Mouse (Mus musculus) cerebellum, adult 9-10 months (tissue): ENCODE data around the gene Anapc16.

ENCODE experiments used
- DNase-seq: peaks from one replicate; pipeline ENCODE4 v3.0.0; 2022

Anapc16 gene

DNA sequence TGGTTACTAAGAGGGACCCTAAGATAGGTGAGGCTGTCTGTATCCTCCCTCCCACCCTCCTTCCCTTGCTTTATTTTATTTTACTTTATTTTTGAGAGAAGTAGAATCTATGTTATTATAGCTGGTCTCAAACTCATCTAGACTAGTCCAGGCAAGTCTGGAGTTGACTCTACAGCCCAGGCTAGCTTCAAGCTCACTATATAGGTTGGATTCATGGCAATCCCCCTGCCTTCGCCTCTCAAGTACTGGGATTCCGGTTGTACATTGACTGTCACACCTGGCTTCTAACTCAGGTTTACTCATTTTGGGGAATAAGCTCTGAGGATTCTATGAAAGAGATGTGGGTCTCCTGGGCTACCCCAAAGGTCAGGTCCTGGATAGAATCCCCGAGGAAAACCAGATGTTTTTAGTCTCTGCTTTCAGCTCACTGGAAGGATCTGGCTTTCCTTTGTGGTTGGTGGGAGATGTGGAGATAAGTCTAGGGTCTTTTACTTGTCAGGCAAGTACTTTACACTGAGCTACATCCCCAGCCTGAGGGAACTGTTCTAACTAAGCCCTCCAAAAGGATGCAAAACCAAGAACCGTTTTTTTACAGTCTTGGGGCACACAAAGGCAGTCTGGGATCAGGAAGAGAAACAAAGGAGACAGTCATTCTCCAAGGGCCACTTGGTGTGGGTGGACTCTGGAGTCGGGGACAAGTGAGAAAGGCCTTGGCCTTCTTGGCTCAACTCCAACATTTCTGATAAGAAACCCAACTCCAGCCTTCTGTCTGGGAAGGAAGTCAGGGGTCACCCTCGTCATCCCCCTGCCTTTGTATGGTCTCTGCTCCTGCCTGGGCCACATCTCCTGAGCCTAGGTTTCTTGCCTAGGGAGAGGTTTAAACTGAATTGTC lies 54.3 kb downstream of the Anapc16 start:
- DNase-seq, result peak; percentile 59

DNA sequence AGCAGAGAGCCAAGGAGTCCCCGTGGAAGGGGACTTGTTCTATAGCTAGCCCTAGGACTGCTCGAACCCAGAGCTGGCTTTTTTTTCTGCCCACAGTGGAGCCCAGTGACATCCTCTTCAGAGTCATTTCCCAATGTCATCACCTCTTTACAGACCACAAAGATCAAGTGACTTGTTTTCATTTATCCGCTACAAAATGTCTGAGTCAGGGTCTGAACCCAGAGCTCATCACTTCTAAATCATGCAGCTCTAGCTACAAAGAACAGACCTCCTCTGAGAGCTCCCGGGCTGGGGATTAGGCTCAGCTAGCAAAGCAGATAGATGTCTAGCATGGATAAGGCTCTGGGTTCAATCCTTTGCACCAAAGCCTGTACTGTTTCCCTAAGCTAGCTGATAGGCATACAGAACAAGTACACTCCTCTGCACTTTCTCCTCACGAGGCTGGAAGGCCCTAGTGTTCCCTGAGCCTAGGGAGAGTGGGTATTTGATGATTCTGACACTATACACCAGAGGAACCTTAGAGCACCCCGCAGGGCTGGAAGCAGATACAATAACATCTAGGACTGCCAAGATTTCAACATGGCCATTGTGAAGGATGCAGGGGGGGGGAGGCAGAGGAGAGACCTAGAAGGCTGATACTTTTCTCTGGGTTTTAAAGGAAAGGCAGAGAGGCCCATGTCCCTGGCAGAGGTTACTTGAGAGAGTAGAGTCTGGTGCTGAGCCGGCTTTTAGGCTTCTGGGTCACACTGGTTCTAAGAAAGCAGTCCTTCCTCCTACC lies 55.5 kb downstream of the Anapc16 start:
- no peak for DNase-seq

DNA sequence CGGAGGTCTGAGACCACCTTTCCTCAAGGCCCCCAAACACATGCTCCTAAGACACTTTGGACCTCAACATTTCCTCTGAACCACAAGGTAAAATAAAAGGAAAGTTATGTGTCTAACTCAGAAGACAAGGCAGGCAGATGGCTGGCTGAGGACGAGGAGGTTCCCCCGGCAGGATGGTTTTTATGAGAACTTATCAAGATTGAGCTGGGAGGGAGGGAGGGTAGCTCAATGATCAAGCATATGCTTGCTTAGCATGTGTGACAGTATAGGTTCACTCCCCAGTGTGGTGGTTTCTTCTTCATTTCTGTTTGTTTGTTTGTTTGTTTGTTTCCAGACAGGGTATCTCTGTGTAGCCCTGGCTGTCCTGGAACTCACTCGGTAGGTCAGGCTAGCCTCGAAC lies 56.6 kb downstream of the Anapc16 start:
- no peak for DNase-seq

DNA sequence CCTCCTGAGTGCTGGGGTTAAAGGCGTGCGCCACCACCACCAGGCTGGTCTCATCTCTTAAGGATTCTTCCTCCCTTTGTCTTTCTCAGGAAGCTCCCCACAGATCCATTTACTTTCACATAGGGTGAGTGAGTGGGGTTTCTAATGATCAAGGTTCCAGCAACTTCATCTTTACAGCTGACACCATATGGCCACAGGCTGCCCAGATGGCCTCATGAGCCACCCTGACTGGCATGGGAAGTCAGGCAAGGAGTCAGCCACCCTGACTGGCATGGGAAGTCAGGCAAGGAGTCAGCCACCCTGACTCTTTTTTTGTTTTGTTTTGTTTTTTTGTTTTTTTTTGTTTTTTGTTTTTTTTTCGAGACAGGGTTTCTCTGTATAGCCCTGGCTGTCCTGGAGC lies 57.5 kb downstream of the Anapc16 start:
- DNase-seq, result no peak

DNA sequence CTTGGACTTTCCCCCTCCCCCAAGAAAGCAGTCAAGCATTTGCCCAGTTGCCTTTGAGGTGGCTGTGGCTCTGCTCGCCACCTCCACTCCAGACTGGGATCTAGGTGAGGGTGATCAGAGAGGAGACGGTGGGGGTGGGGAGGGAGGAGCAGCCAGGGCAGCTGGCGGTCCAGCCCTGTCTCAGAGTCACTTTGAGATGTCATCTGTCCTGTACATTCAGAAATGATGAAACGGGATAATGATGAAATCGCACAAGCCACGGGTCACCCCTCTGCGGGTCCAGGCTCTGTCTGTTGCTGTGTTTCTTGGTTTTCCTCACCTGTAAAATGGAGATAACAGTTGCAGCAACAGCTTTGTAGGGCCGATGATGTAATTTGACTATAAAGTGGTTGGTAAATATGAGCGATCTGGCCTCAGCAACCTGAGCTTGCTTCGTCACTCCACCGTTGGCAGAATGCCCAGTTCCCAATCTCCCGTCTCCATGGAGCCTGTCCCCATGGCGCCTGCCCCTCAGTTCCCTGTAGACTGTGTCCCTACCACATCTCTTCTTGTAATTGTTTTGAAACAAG lies 59.4 kb downstream of the Anapc16 start:
- DNase-seq, result peak; percentile 75

DNA sequence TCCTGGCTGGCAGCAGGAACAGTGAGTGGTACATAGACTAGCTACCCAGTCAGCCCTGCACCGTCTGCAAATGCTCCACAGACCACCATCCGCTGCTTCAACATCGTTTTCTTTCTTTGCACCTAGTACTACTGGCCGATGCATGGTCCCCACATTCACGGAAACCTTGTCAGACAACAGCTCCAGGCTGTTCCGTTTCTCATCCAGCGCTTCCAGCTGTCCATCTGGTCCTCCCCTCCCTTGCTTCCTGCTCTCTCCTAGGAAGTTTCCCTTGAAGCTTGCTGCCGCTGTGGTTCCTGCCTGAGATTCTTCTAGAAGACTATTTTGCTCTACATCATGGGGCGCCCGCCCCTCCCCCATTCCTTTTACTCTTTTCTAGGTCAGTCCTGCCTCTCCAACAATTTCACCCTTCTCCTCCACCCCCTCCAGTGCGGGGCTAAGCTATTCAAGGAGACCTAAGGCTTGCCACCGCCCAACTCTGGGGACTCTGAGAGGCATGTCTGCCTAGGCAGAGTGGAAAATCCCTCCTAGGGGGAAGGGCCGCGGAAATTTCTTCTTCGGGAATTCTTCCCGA lies 60.0 kb downstream of the Anapc16 start:
- DNase-seq, result peak; percentile 86

DNA sequence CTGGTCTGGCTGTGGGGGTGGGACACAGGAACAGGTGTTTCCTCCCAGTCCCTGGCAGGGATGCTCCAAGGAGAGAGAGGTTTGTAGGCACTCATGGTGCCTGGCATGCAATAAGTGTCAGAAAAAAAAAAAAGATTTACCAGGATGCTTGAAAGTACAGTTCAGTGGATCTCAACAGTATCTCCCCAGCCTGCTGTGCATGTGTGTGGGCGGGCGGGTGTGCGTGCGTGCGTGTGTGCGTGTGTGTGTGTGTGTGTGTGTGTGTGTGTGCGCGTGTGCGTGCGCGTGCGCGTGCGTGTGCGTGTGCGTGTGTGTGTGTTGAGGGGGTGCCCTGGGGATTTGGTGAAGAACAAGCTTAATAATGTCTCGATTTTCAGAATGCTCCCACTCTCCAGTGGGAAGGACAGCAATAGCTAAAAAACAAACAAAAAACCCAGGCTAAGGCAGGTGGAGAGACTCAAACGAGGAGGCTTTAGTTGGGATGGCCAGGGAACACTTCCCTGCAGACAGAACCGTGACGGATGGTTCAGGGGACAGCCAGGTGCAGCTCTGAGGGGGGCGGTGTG lies 60.6 kb downstream of the Anapc16 start:
- DNase-seq, result peak; percentile 79

DNA sequence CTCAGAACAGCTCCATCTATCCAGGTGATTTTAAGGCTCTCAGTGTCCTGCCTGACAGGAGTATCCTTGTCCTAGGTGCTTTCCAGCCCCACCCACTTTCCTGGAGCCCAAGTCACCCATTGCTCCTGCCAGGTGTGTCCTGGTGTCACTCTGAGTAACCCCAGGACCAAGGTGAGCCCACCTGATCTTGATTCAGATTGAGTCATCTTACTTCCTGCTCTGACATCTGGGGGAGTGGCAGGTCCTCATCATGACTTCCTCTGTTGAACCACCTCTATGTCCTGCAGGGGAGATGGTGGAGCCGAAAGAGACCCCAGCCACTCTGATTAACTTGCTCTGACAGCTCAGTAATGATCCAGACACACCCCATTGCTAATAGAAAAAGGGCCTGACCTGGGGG lies 63.9 kb downstream of the Anapc16 start:
- no peak for DNase-seq

DNA sequence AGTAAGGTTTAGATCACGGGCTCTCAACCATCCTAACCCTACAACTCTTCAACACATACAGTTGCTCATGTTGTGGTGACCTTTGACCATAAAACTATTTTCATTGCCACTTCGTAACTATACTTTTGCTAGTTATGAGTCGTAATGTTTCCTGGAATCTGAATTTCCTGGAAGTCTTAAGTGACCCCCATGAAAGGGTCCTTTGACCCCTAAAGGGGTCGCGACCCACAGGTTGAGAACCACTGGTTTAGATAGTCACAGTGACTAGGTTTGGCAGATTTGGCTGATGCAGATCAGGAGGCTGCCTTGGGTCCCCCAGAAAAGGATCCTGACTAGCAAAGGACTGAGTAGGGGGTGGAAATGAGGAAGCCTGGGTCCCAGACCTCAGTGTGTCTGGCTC lies 64.3 kb downstream of the Anapc16 start:
- no peak for DNase-seq
